In genomic region chr11:105180471-105181091, GRCm38 (mm10) we compare ENCODE assay signal across 8 mouse cellular contexts. TPM values are rescaled to one million over a fixed set of nuclear protein-coding genes. Genes with fewer than 3 reads are reported as not detected.
DNase-seq lines count a peak whose midpoint lies in the region; ATAC-seq and TF ChIP-seq lines count a peak whose summit lies in the region.

No protein-coding gene starts in this region.

- no peaks in the 10 kb centered on the region for H3K27me3 ChIP-seq in embryonic facial prominence, embryonic 14.5 days (replicated peaks; ENCODE audit: control insufficient read depth, insufficient read depth, low read length)
- no peaks in the 10 kb centered on the region for H3K27me3 ChIP-seq in liver, embryonic 14.5 days (ENCODE audit: control insufficient read depth, insufficient read depth, low read length)
- no peaks in the 10 kb centered on the region for H3K27me3 ChIP-seq in testis, adult 2 months (ENCODE audit: control insufficient read depth, insufficient read depth, low read length)

- no peak for TF ChIP-seq POLR2A in testis, adult 2 months (IDR thresholded peaks at IDR 0.05; ENCODE audit: control insufficient read depth, low read depth, low read length)

- peak overlapping the region; percentile 90 for H3K4me2 ChIP-seq in embryonic facial prominence, embryonic 14.5 days (ENCODE audit: low read depth, low read length)
- peak overlapping the region; percentile 83 for H3K4me2 ChIP-seq in liver, embryonic 14.5 days (ENCODE audit: low read depth)

- ATAC-seq in embryonic facial prominence, embryonic 14.5 days (ENCODE audit: low read depth): peak; percentile 5; the same call in 1 of the 2 replicates
- peak; percentile 14 for ATAC-seq in liver, embryonic 14.5 days (ENCODE audit: insufficient read depth)

- H3K27ac ChIP-seq in embryonic facial prominence, embryonic 14.5 days (replicated peaks; ENCODE audit: low read depth, low read length): peak overlapping the region; percentile 94
- H3K27ac ChIP-seq in liver, embryonic 14.5 days: peak overlapping the region; percentile 82
- H3K27ac ChIP-seq in testis, adult 2 months (ENCODE audit: control insufficient read depth, insufficient read depth, low read depth, low read length): peak overlapping the region; percentile 99

- TF ChIP-seq CTCF in liver, embryonic 14.5 days (IDR thresholded peaks at IDR 0.05; ENCODE audit: low read depth): no peak
- TF ChIP-seq CTCF in testis, adult 2 months (IDR thresholded peaks at IDR 0.05; ENCODE audit: control insufficient read depth, insufficient read depth, insufficient replicate concordance, low read depth, low read length): peak; percentile 0; the same call in 1 of the 2 replicates

- H3K4me1 ChIP-seq in embryonic facial prominence, embryonic 14.5 days (ENCODE audit: control insufficient read depth, insufficient read depth, low read length): peaks cover 12% of the 10 kb centered on the region; the same call in 1 of the 2 replicates
- peaks cover 14 to 16% of the 10 kb centered on the region in 2 experiments for H3K4me1 ChIP-seq in liver, embryonic 14.5 days (replicated peaks; ENCODE audit: control insufficient read depth in 2 of 2, insufficient read depth in 2 of 2, low read length in 1 of 2)
- peaks cover 10% of the 10 kb centered on the region for H3K4me1 ChIP-seq in testis, adult 2 months (ENCODE audit: control insufficient read depth, insufficient read depth, low read length)

- peak overlapping the region; percentile 94 for H3K4me3 ChIP-seq in embryonic facial prominence, embryonic 14.5 days (ENCODE audit: low read depth, low read length)
- peak overlapping the region; percentile 78 to 84 for H3K4me3 ChIP-seq in liver, embryonic 14.5 days (ENCODE audit: insufficient read depth in 1 of 2, low read depth in 2 of 2, low read length in 2 of 2)
- H3K4me3 ChIP-seq in testis, adult 2 months (ENCODE audit: control insufficient read depth, low read depth, low read length): peak overlapping the region; percentile 99

- peak; percentile 60 for DNase-seq in CD4-positive, CD25-positive, alpha-beta regulatory T cell, adult 2 months (ENCODE audit: low read depth, low spot score)
- peak; percentile 30 for DNase-seq in adrenal gland, postnatal 25 days
- DNase-seq in embryonic facial prominence, embryonic 14.5 days (ENCODE audit: low spot score): peak; percentile 31
- peak; percentile 36 to 44 for DNase-seq in heart, adult 9 months (ENCODE audit: low spot score in 2 of 2)
- peak; percentile 49 for DNase-seq in kidney, adult 9 months
- DNase-seq in liver, embryonic 14.5 days (ENCODE audit: low read depth in 3 of 3, low spot score in 3 of 3): no peak
- peak; percentile 37 to 42 for DNase-seq in natural killer cell, adult 2 months (ENCODE audit: low spot score in 2 of 2)

- WGBS in embryonic facial prominence, embryonic 14.5 days: 2% methylated on average over 14 of the region's 35 CpGs
- WGBS in liver, embryonic 14.5 days (ENCODE audit: insufficient replicate concordance): under 1% methylated on average over 35 of the region's 35 CpGs

- peaks cover 21% of the 10 kb centered on the region for H3K36me3 ChIP-seq in embryonic facial prominence, embryonic 14.5 days (ENCODE audit: control insufficient read depth, insufficient read depth, low read length)
- H3K36me3 ChIP-seq in liver, embryonic 14.5 days (replicated peaks; ENCODE audit: control insufficient read depth, insufficient read depth, low read depth): peaks cover 10% of the 10 kb centered on the region
- peaks cover 6% of the 10 kb centered on the region for H3K36me3 ChIP-seq in testis, adult 2 months (ENCODE audit: control insufficient read depth, insufficient read depth, low read length)

- peak overlapping the region; percentile 99 for H3K9ac ChIP-seq in embryonic facial prominence, embryonic 14.5 days (ENCODE audit: low read depth, low read length)
- peak overlapping the region; percentile 86 for H3K9ac ChIP-seq in liver, embryonic 14.5 days (replicated peaks)

- no peaks in the 10 kb centered on the region for H3K9me3 ChIP-seq in embryonic facial prominence, embryonic 14.5 days (ENCODE audit: control insufficient read depth, low read length)
- H3K9me3 ChIP-seq in liver, embryonic 14.5 days (ENCODE audit: control insufficient read depth, low read length): no peaks in the 10 kb centered on the region

- TF ChIP-seq EP300 in liver, embryonic 14.5 days (IDR thresholded peaks at IDR 0.05; ENCODE audit: low read depth): no peak

RNA-seq across cellular contexts. Expression of gene Tlk2, which starts 2.0 kb away (rescaled TPM):
- total RNA-seq in adrenal gland, postnatal 25 days (2021): 52.7 and 54.9 TPM in 2 replicates
- 26.3 and 30.4 TPM in 2 replicates for polyA plus RNA-seq in embryonic facial prominence, embryonic 14.5 days (2014; fragmentation: Nextera tagmentation; extraction: Ambion mirVana)
- polyA plus RNA-seq in liver, embryonic 14.5 days (2012; rRNA removed): 12.0 and 16.3 TPM in 2 replicates
- polyA plus RNA-seq in liver, embryonic 14.5 days (2014; fragmentation: Nextera tagmentation; extraction: Ambion mirVana): 10.2 and 10.6 TPM in 2 replicates
- 90.1 and 92.2 TPM in 2 replicates for polyA plus RNA-seq in testis, adult 2 months (2012; rRNA removed)

RNA-seq across cellular contexts. Expression of gene Gm10842, which starts 33.9 kb away (rescaled TPM):
- not detected in 2 replicates for total RNA-seq in adrenal gland, postnatal 25 days (2021)
- polyA plus RNA-seq in embryonic facial prominence, embryonic 14.5 days (2014; fragmentation: Nextera tagmentation; extraction: Ambion mirVana): not detected in 2 replicates
- polyA plus RNA-seq in liver, embryonic 14.5 days (2012; rRNA removed): not detected in 2 replicates
- not detected in 2 replicates for polyA plus RNA-seq in liver, embryonic 14.5 days (2014; fragmentation: Nextera tagmentation; extraction: Ambion mirVana)
- not detected in 2 replicates for polyA plus RNA-seq in testis, adult 2 months (2012; rRNA removed)

RNA-seq across cellular contexts. Expression of gene Mettl2, which starts 54.4 kb away (rescaled TPM):
- total RNA-seq in adrenal gland, postnatal 25 days (2021): 22.6 and 23.8 TPM in 2 replicates
- 25.5 and 33.5 TPM in 2 replicates for polyA plus RNA-seq in embryonic facial prominence, embryonic 14.5 days (2014; fragmentation: Nextera tagmentation; extraction: Ambion mirVana)
- 12.0 and 16.6 TPM in 2 replicates for polyA plus RNA-seq in liver, embryonic 14.5 days (2012; rRNA removed)
- 14.2 and 14.6 TPM in 2 replicates for polyA plus RNA-seq in liver, embryonic 14.5 days (2014; fragmentation: Nextera tagmentation; extraction: Ambion mirVana)
- polyA plus RNA-seq in testis, adult 2 months (2012; rRNA removed): 20.7 and 26.4 TPM in 2 replicates

Comparison
In these comparisons a context has a peak if more than half of its experiments do, and no peak if none do; other contexts are left out.
1. DNase-seq: peak in CD4-positive, CD25-positive, alpha-beta regulatory T cell, adult 2 months (single experiment), adrenal gland, postnatal 25 days (single experiment), embryonic facial prominence, embryonic 14.5 days (single experiment), heart, adult 9 months (2 of 2), kidney, adult 9 months (single experiment) and natural killer cell, adult 2 months (2 of 2); none in liver, embryonic 14.5 days (0 of 3).
2. Peak in every context shown above with its lines, with median percentiles within 50 percentile points of each other: H3K27ac ChIP-seq and H3K4me3 ChIP-seq.